Mouse (Mus musculus) neural tube, embryonic 11.5 days (tissue): Measurements from ENCODE around the gene Stox1. TPM values are rescaled to one million over a fixed set of nuclear protein-coding genes. Genes with fewer than 3 reads are reported as not detected.

ENCODE experiments used
- ATAC-seq: fragments of 200-750 bp; cut with Nextera tagmentation; 2 replicates; pipeline ENCODE4 v1.8.0; 2017; ENCODE audit warnings: moderate number of reproducible peaks, mild to moderate bottlenecking, moderate TSS enrichment, moderate library complexity; ENCODE audit not compliant: insufficient read depth, low FRiP score, low TSS enrichment
- DNase-seq: peaks from one replicate; pipeline ENCODE4 v3.0.0-alpha.2; 2015; ENCODE audit warnings: low spot score
- H3K27ac ChIP-seq: fragments of 300-500 bp; sonication (generic); 2 replicates; pipeline ENCODE4 v1.5.1; 2014; ENCODE audit warnings: low read depth, mild to moderate bottlenecking, low read length
- H3K27me3 ChIP-seq: fragments of 300-500 bp; sonication (generic); 2 replicates; pipeline ENCODE4 v1.6.1; 2014; ENCODE audit warnings: mild to moderate bottlenecking, low read length, mixed read lengths; ENCODE audit not compliant: control insufficient read depth, insufficient read depth
- H3K36me3 ChIP-seq: fragments of 300-500 bp; sonication (generic); 2 replicates; pipeline ENCODE4 v1.6.1; 2014; ENCODE audit warnings: mild to moderate bottlenecking, low read length, moderate library complexity, mixed read lengths; ENCODE audit not compliant: control insufficient read depth, insufficient read depth
- H3K4me1 ChIP-seq: fragments of 300-500 bp; sonication (generic); 2 replicates; pipeline ENCODE4 v1.6.1; 2014; ENCODE audit warnings: low read length, mixed read lengths; ENCODE audit not compliant: control insufficient read depth, insufficient read depth
- H3K4me2 ChIP-seq: fragments of 300-500 bp; sonication (generic); 2 replicates; pipeline ENCODE4 v1.6.1; 2014; ENCODE audit warnings: low read depth, mild to moderate bottlenecking, moderate library complexity
- H3K4me3 ChIP-seq: fragments of 300-500 bp; sonication (generic); 2 replicates; pipeline ENCODE4 v1.5.1; 2014; ENCODE audit warnings: low read depth, low read length
- H3K9ac ChIP-seq: fragments of 300-500 bp; sonication (generic); 2 replicates; pipeline ENCODE4 v1.6.1; 2014; ENCODE audit warnings: mild to moderate bottlenecking, low read length
- H3K9me3 ChIP-seq: fragments of 300-500 bp; sonication (generic); 2 replicates; pipeline ENCODE4 v1.6.1; 2016; ENCODE audit warnings: low read length; ENCODE audit not compliant: control insufficient read depth
- WGBS: fragments of 180-500 bp; shearing (Covaris S2); extraction: QIAGEN DNeasy Blood & Tissue Kit; methylation state at CpG from one replicate; pipeline ENCODE4 v1.1.7; 2014; 5-methylcytosine and 5-hydroxymethylcytosine counted together
- polyA plus RNA-seq: library from polyadenylated mRNA; unstranded; fragments of >200 nt; fragmentation: Nextera tagmentation; extraction: Ambion mirVana; gene quantifications from 2 replicates; pipeline ENCODE4 v1.2.1, GENCODE M21; 2014

The Stox1 gene
- polyA plus RNA-seq, 1 experiment from 2014 or later: 1.1 TPM

DNA sequence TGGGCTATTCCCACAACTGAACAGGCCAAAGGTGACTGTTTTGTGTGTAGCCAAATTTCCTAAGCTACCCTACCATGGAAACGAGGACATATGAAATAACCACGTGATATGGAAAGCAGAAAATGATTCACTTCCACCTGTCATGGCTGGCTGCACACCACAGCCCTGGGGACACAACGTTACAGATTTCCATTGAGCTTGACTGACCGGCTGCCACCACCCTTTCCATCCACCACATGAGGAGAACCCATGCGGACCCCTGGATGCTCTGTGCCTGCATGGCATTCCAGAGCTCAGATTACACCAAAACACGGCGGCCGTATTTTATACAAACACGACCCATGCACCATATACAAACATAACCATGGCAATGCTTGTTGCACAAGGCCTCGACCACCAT is 12.5 kb downstream of the Stox1 start:
- H3K27ac ChIP-seq: no peak overlapping the region
- no peak for DNase-seq
- no peak for ATAC-seq

DNA sequence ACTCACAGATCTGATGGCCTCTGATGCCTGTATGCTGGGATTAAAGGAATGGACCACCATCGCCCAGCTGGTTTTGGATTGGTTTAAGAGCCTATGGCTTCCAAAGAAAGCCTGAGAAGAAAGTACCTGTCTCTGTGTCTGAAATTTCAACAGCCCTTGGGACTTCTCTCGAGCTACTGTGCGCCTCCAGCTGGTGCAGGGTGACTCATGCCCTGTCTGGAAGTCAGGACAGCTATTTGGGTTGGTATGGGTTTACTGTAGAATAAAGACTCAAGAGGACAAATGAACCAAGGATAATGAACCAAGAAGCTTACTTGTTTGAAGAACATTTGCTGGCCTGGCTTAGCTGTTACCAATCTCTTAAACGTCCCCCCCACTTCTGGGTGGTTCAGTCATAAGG is 22.3 kb downstream of the Stox1 start:
- H3K36me3 ChIP-seq: no peaks in the 10 kb centered on the region
- no peak for ATAC-seq
- H3K9me3 ChIP-seq: no peaks in the 10 kb centered on the region
- no peaks in the 10 kb centered on the region for H3K4me1 ChIP-seq
- H3K27ac ChIP-seq: no peak overlapping the region
- WGBS: 82% methylated on average over 4 of the region's 4 CpGs
- no peak overlapping the region for H3K4me2 ChIP-seq
- no peak overlapping the region for H3K9ac ChIP-seq
- no peak overlapping the region for H3K4me3 ChIP-seq
- DNase-seq: no peak
- H3K27me3 ChIP-seq: no peaks in the 10 kb centered on the region

More for the DNA sequence above, 12.5 kb downstream of the Stox1 start:
- Histone ChIP-seq H3K4me1 (no peaks in the 10 kb centered on the region), H3K9me3 (no peaks in the 10 kb centered on the region), H3K4me3 (no peak overlapping the region), H3K4me2 (no peak overlapping the region), H3K27me3 (no peaks in the 10 kb centered on the region), H3K36me3 (no peaks in the 10 kb centered on the region), H3K9ac (no peak overlapping the region)
- 75% methylated on average over 10 of the region's 10 CpGs for WGBS

DNA sequence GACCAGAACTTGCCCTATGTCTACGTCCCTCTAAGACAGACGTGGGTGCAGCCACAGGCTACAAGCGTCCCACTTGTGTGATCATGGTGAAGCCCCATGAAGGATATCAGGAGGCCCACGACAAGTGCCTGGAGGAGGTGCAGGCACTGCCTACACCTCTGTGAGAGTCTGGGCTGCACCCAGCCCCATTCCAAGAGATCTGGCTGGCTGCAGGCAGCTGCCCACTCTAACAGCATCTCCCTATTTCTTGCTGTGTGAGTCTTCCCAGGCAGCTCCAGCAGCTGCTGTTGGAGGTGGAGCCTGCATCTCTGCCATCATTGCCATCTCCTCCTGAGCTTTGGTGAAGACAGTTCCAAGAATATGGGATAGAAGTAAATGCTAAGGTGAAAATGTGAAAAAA is 23.5 kb downstream of the Stox1 start:
- no peak overlapping the region for H3K9ac ChIP-seq
- no peaks in the 10 kb centered on the region for H3K36me3 ChIP-seq
- no peak overlapping the region for H3K4me2 ChIP-seq
- ATAC-seq (no peak), DNase-seq (no peak)
- no peaks in the 10 kb centered on the region for H3K27me3 ChIP-seq
- H3K4me3 ChIP-seq: no peak overlapping the region
- no peaks in the 10 kb centered on the region for H3K4me1 ChIP-seq
- H3K27ac ChIP-seq: no peak overlapping the region
- H3K9me3 ChIP-seq: no peaks in the 10 kb centered on the region
- 85% methylated on average over 4 of the region's 4 CpGs for WGBS

DNA sequence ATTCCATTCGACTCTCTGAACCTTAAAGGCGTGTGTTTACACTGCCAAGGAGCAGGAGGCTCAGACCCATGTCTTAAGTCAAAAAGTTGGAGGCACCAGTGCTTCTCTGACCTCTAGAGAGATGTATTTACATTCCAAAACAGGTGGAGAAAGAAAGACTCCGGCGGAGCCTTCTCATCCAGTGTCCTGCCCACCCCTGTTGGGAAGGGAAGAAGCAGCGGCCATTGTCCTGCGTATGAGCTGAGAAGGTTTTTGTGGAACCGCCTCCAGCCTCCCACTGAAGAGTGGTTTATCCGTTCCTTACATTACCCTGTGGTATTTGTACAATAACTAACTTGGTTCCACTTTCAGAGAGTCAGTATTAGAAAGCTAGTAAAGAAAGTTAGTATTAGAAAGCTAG is 33.2 kb downstream of the Stox1 start:
- DNase-seq (no peak), ATAC-seq (no peak)
- Histone ChIP-seq H3K27ac (no peak overlapping the region), H3K4me2 (no peak overlapping the region), H3K27me3 (no peaks in the 10 kb centered on the region), H3K9ac (no peak overlapping the region), H3K36me3 (no peaks in the 10 kb centered on the region), H3K4me3 (no peak overlapping the region), H3K4me1 (no peaks in the 10 kb centered on the region), H3K9me3 (no peaks in the 10 kb centered on the region)
- 67% methylated on average over 8 of the region's 8 CpGs for WGBS

DNA sequence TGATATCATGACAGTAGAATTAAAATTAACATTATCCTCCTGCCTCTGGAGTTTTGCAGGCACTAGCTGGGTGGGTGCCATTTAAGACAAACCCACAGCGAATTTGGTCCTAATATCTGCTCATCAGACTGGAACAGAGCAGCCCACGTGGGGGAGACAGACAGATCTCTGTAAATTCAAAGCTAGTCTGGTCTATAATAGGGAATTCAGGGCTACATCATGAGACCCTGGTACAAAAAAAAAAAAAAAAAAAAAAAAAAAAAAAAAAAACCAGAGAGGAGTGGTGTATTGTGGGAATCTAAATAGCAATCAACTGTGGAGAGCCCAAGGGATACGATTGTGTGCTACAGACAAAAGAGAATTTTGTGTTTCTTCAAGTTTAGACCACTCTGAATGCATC is 33.7 kb downstream of the Stox1 start:
- no peak overlapping the region for H3K4me3 ChIP-seq
- WGBS: 84% methylated on average over 3 of the region's 3 CpGs
- H3K27ac ChIP-seq: no peak overlapping the region
- H3K36me3 ChIP-seq: no peaks in the 10 kb centered on the region
- DNase-seq: no peak
- H3K27me3 ChIP-seq: no peaks in the 10 kb centered on the region
- ATAC-seq: no peak
- peaks cover 4% of the 10 kb centered on the region; the same call in 1 of the 2 replicates for H3K4me1 ChIP-seq
- no peak overlapping the region for H3K9ac ChIP-seq
- H3K9me3 ChIP-seq: no peaks in the 10 kb centered on the region
- no peak overlapping the region for H3K4me2 ChIP-seq

DNA sequence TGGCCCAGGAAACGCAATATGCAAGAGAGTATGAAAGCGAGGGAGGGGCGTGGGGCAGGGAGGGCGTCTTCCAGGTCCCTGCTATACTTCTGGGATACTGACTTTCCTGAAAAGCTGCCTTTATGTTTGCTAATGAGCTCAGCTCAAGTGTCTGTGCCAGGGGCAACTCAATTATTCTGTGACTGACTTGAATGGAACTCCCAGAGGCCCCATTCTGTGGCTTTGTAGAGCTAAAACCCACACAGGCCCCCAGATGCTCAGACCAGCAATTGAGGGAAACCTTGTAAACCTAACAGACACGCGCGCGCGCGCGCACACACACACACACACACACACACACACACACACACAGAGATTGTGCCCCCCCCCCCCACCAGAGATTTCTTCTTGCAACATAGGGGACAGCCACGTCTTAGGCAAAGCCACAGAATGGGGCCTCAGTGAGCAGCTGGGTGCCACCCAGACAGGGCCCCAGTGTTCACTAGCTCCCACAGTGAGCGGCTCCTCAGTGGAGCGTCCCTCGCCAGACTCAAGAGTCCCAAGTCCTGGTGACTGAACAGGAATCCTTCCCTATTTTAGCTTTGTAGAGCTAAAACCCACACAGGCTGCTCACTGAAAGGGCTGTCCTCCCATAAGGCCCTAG is 38.8 kb downstream of the Stox1 start:
- Histone ChIP-seq H3K4me1 (peaks cover 6% of the 10 kb centered on the region; the same call in 1 of the 2 replicates), H3K27ac (peak overlapping the region; percentile 67), H3K9me3 (no peaks in the 10 kb centered on the region), H3K27me3 (0 out of 2 replicates have a peak, but pooled peaks cover 6% of the 10 kb centered on the region), H3K9ac (peak overlapping the region; percentile 19; the same call in 1 of the 2 replicates), H3K4me3 (no peak overlapping the region), H3K36me3 (no peaks in the 10 kb centered on the region), H3K4me2 (peak overlapping the region; percentile 21)
- DNase-seq (peak; percentile 75), ATAC-seq (peak; percentile 88)
- WGBS: 50% methylated on average over 15 of the region's 15 CpGs

DNA sequence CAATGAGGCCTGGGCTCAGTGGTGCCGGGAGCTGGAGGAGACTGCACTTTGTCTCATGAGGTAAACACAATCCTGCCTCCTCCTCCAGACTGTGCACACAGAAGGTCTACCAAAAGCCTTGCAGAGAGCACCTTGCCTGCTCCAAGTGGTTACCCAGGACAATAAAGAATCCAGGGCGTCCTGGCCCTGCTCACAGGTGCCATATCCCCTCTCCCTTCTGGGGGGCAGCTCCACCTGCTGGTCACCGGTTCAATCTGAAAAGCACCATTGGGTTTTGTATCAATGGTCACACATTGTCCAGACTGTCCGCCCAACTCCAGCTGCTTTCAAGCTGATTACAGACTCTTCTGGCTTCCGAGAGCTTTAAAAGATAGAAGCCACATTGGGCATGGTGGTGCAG is 42.9 kb downstream of the Stox1 start:
- Histone ChIP-seq H3K27me3 (0 out of 2 replicates have a peak, but pooled peaks cover 6% of the 10 kb centered on the region), H3K36me3 (no peaks in the 10 kb centered on the region), H3K4me1 (peaks cover 6% of the 10 kb centered on the region; the same call in 1 of the 2 replicates), H3K4me3 (no peak overlapping the region), H3K9ac (no peak overlapping the region), H3K4me2 (no peak overlapping the region), H3K27ac (no peak overlapping the region), H3K9me3 (no peaks in the 10 kb centered on the region)
- DNase-seq (peak; percentile 26), ATAC-seq (no peak)
- WGBS: 59% methylated on average over 5 of the region's 5 CpGs

DNA sequence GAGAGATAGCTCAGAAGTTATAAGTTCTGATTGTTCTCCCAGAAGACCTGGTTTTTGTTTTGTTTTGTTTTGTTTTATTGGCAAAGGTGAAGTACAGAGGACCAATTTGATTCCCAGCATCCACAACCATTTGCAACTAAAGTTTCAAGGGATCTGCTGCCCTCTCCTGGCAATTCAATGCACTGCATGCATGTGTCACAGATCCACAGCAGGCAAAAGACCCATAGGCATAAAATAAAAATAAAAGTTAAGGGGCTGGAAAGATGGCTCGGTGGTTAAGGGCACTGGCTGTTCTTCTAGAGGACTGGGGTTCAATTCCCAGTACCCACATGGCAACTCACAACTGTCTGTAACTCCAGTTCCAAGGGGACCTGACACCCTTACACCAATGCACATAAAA is 46.1 kb downstream of the Stox1 start:
- Histone ChIP-seq H3K4me1 (no peaks in the 10 kb centered on the region), H3K36me3 (no peaks in the 10 kb centered on the region), H3K27me3 (0 out of 2 replicates have a peak, but pooled peaks cover 2% of the 10 kb centered on the region), H3K4me2 (no peak overlapping the region), H3K27ac (no peak overlapping the region), H3K9ac (no peak overlapping the region), H3K9me3 (no peaks in the 10 kb centered on the region), H3K4me3 (no peak overlapping the region)
- no peak for ATAC-seq
- WGBS: 72% methylated on average over 1 of the region's 1 CpGs
- no peak for DNase-seq

DNA sequence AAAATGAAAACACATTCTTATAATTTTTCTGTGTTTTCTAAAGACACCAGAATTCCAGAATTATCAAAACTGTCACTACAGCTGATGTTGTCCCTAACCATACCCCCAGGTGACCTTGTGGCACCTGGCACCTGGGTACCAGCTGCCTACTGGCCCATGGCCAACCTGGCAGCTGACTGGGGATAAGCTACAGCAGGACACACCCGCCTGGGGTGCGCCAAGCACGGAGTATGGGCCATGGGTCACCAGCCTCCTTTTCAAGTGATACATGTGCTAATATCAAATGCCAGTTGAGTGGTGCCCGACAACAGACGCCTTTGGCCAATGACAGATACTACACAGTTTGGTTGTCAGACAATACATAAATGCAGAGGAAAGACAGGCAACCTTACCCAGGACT is 48.6 kb downstream of the Stox1 start:
- H3K4me2 ChIP-seq: no peak overlapping the region
- no peaks in the 10 kb centered on the region for H3K9me3 ChIP-seq
- no peaks in the 10 kb centered on the region for H3K27me3 ChIP-seq
- 80% methylated on average over 5 of the region's 5 CpGs for WGBS
- DNase-seq (no peak), ATAC-seq (no peak)
- no peak overlapping the region for H3K27ac ChIP-seq
- H3K36me3 ChIP-seq: no peaks in the 10 kb centered on the region
- H3K4me3 ChIP-seq: no peak overlapping the region
- no peak overlapping the region for H3K9ac ChIP-seq
- no peaks in the 10 kb centered on the region for H3K4me1 ChIP-seq
